Mouse (Mus musculus): Measurements from ENCODE around the gene Ormdl3. TPM values are rescaled to one million over a fixed set of nuclear protein-coding genes. Genes with fewer than 3 reads are reported as not detected.
A peak's percentile ranks its signal among the peaks of the same experiment; 100 is the strongest.
"Not testable (repeated sequence)": the region's sequence is repeated elsewhere in the genome, so short reads cannot be mapped to it uniquely, and the experiment has no call there.

Ormdl3 gene
- total and polyA plus RNA-seq, 3 experiments = 32.5 to 45.1 (median 32.9) TPM

GRCm38 (mm10) chr11:98604911-98605310 is 17.7 kb upstream of the Ormdl3 start:
- H3K27ac ChIP-seq (ENCODE audit: insufficient read depth, low read depth); H3K9ac ChIP-seq (ENCODE audit: insufficient read depth, low read depth); H3K4me2 ChIP-seq (ENCODE audit: insufficient read depth, low read depth, poor library complexity, severe bottlenecking); H3K79me2 ChIP-seq (replicated peaks; ENCODE audit: control insufficient read depth, extremely low read depth, insufficient read depth, poor library complexity, severe bottlenecking); H3K4me3 ChIP-seq (replicated peaks in 1 of 3; ENCODE audit: low read depth in 2 of 3, low read length in 2 of 3, poor library complexity in 1 of 3); DNase-seq (ENCODE audit: extremely low read depth); dilution Hi-C loops (cut with MboI; ENCODE audit: extremely low pct_ligation_motif_present, extremely low pct_unique_long_range_greater_than_20kb, low sequenced_read_pairs); H3K36me3 ChIP-seq (replicated peaks in 1 of 2; ENCODE audit: control insufficient read depth in 1 of 2, insufficient read depth in 1 of 2, low read length in 1 of 2); H3K9me3 ChIP-seq (replicated peaks; ENCODE audit: low read length): not testable (repeated sequence)
- in situ Hi-C loops (cut with MboI; ENCODE audit: low pct_ligation_motif_present, low pct_unique_long_range_greater_than_20kb, low sequenced_read_pairs) = loop anchor here (10.0 kb wide), 1 partner anchor 70 kb away; no protein-coding TSS in a partner anchor
- peaks cover 67% of the 10 kb centered on the region for H3K27me3 ChIP-seq (replicated peaks)
- peaks cover 2 to 13% of the 10 kb centered on the region in 2 experiments; a peak in 3 of 4 replicates for H3K4me1 ChIP-seq (ENCODE audit: control insufficient read depth in 1 of 2, insufficient read depth in 2 of 2)

GRCm38 (mm10) chr11:98603953-98604352 is 16.8 kb upstream of the Ormdl3 start:
- in situ Hi-C loops (cut with MboI; ENCODE audit: low pct_ligation_motif_present, low pct_unique_long_range_greater_than_20kb, low sequenced_read_pairs) (loop anchor here (10.0 kb wide), 1 partner anchor 71 kb away; no protein-coding TSS in a partner anchor), dilution Hi-C loops (cut with MboI; ENCODE audit: extremely low pct_ligation_motif_present, extremely low pct_unique_long_range_greater_than_20kb, low sequenced_read_pairs) (no loop called here)
- H3K36me3 ChIP-seq (replicated peaks in 1 of 2; ENCODE audit: control insufficient read depth in 1 of 2, insufficient read depth in 1 of 2, low read length in 1 of 2) = no peaks in the 10 kb centered on the region
- no peak overlapping the region for H3K27ac ChIP-seq (ENCODE audit: insufficient read depth, low read depth)
- peak; percentile 57 for TF ChIP-seq RAD21 (IDR thresholded peaks at IDR 0.05; ENCODE audit: low read depth, low read length)
- no peak for TF ChIP-seq USF1 (IDR thresholded peaks at IDR 0.05; ENCODE audit: low read depth, low read length)
- TF ChIP-seq ZC3H11A (IDR thresholded peaks at IDR 0.05; ENCODE audit: low read depth, low read length) = no peak
- TF ChIP-seq SIN3A (IDR thresholded peaks at IDR 0.05; ENCODE audit: low read length) = no peak
- no peak for TF ChIP-seq MXI1 (IDR thresholded peaks at IDR 0.05; ENCODE audit: low read depth, low read length)
- peak in 1 of 2 experiments; percentile 73 for TF ChIP-seq CTCF (conservative IDR thresholded peaks at IDR 0.05 in 1 of 2, IDR thresholded peaks at IDR 0.05 in 1 of 2; ENCODE audit: low read depth in 2 of 2, low read length in 2 of 2)
- no peak for TF ChIP-seq MAZ (IDR thresholded peaks at IDR 0.05; ENCODE audit: low read depth, low read length)
- no peak for TF ChIP-seq MAFK (IDR thresholded peaks at IDR 0.05; ENCODE audit: insufficient replicate concordance, low read length)
- TF ChIP-seq BHLHE40 (IDR thresholded peaks at IDR 0.05; ENCODE audit: low read depth, low read length) = no peak
- peak; percentile 61 for TF ChIP-seq SMC3 (IDR thresholded peaks at IDR 0.05; ENCODE audit: low read depth, low read length)
- TF ChIP-seq HCFC1 (IDR thresholded peaks at IDR 0.05; ENCODE audit: low read depth, low read length) = no peak
- peaks cover 4 to 13% of the 10 kb centered on the region in 2 experiments for H3K4me1 ChIP-seq (ENCODE audit: control insufficient read depth in 1 of 2, insufficient read depth in 2 of 2)
- no peak overlapping the region for H3K4me2 ChIP-seq (ENCODE audit: insufficient read depth, low read depth, poor library complexity, severe bottlenecking)
- H3K4me3 ChIP-seq (replicated peaks in 1 of 3; ENCODE audit: low read depth in 2 of 3, low read length in 2 of 3, poor library complexity in 1 of 3) = no peak overlapping the region
- peak; percentile 37 for DNase-seq (ENCODE audit: extremely low read depth)
- no peak overlapping the region for H3K9ac ChIP-seq (ENCODE audit: insufficient read depth, low read depth)
- H3K79me2 ChIP-seq (replicated peaks; ENCODE audit: control insufficient read depth, extremely low read depth, insufficient read depth, poor library complexity, severe bottlenecking) = no peaks in the 10 kb centered on the region
- H3K27me3 ChIP-seq (replicated peaks) = peaks cover 66% of the 10 kb centered on the region
- H3K9me3 ChIP-seq (replicated peaks; ENCODE audit: low read length) = no peaks in the 10 kb centered on the region

GRCm38 (mm10) chr11:98602090-98602690 is 15.0 kb upstream of the Ormdl3 start:
- Histone ChIP-seq H3K4me3 (replicated peaks in 1 of 3; ENCODE audit: low read depth in 2 of 3, low read length in 2 of 3, poor library complexity in 1 of 3) (no peak overlapping the region), H3K36me3 (replicated peaks in 1 of 2; ENCODE audit: control insufficient read depth in 1 of 2, insufficient read depth in 1 of 2, low read length in 1 of 2) (no peaks in the 10 kb centered on the region), H3K27me3 (replicated peaks) (peaks cover 61% of the 10 kb centered on the region), H3K4me1 (ENCODE audit: control insufficient read depth in 1 of 2, insufficient read depth in 2 of 2) (peaks cover 2 to 20% of the 10 kb centered on the region in 2 experiments), H3K4me2 (ENCODE audit: insufficient read depth, low read depth, poor library complexity, severe bottlenecking) (peak overlapping the region; percentile 3; the same call in 1 of the 2 replicates), H3K79me2 (replicated peaks; ENCODE audit: control insufficient read depth, extremely low read depth, insufficient read depth, poor library complexity, severe bottlenecking) (no peaks in the 10 kb centered on the region), H3K9ac (ENCODE audit: insufficient read depth, low read depth) (no peak overlapping the region), H3K27ac (ENCODE audit: insufficient read depth, low read depth) (no peak overlapping the region), H3K9me3 (replicated peaks; ENCODE audit: low read length) (no peaks in the 10 kb centered on the region)
- DNase-seq (ENCODE audit: extremely low read depth) = peak; percentile 43
- in situ Hi-C loops (cut with MboI; ENCODE audit: low pct_ligation_motif_present, low pct_unique_long_range_greater_than_20kb, low sequenced_read_pairs) = loop anchor here (10.0 kb wide), 1 partner anchor 73 kb away; no protein-coding TSS in a partner anchor
- TF ChIP-seq MYC (IDR thresholded peaks at IDR 0.05; ENCODE audit: low read depth, low read length) = no peak
- TF ChIP-seq ZNF384 (IDR thresholded peaks at IDR 0.05; ENCODE audit: low read depth, low read length) = no peak
- no peak for TF ChIP-seq TCF12 (IDR thresholded peaks at IDR 0.05; ENCODE audit: low read depth, low read length)
- no peak for TF ChIP-seq GABPA (IDR thresholded peaks at IDR 0.05; ENCODE audit: insufficient replicate concordance, low read depth, low read length)
- TF ChIP-seq POLR2A (IDR thresholded peaks at IDR 0.05; ENCODE audit: low read depth, low read length) = no peak
- TF ChIP-seq ZKSCAN1 (IDR thresholded peaks at IDR 0.05; ENCODE audit: borderline replicate concordance, low read depth, low read length) = no peak
- no peak for TF ChIP-seq BHLHE40 (IDR thresholded peaks at IDR 0.05; ENCODE audit: low read depth, low read length)
- no peak for TF ChIP-seq KAT2A (IDR thresholded peaks at IDR 0.05; ENCODE audit: insufficient replicate concordance, low read length)
- TF ChIP-seq NRF1 (IDR thresholded peaks at IDR 0.05; ENCODE audit: low read depth, low read length) = no peak
- no peak for TF ChIP-seq TBP (conservative IDR thresholded peaks at IDR 0.05; ENCODE audit: low read depth, low read length)
- TF ChIP-seq JUN (IDR thresholded peaks at IDR 0.05; ENCODE audit: insufficient read depth, low read depth, low read length) = no peak
- no peak for TF ChIP-seq CTCF (conservative IDR thresholded peaks at IDR 0.05 in 1 of 2, IDR thresholded peaks at IDR 0.05 in 1 of 2; ENCODE audit: low read depth in 2 of 2, low read length in 2 of 2)
- TF ChIP-seq USF1 (IDR thresholded peaks at IDR 0.05; ENCODE audit: low read depth, low read length) = no peak
- dilution Hi-C loops (cut with MboI; ENCODE audit: extremely low pct_ligation_motif_present, extremely low pct_unique_long_range_greater_than_20kb, low sequenced_read_pairs) = no loop called here
